Mouse (Mus musculus) myocyte (in vitro differentiated cells): ENCODE data around the gene Dag1.
A peak's percentile ranks its signal among the peaks of the same experiment; 100 is the strongest.

Experiments
- CEBPB ChIP-seq: IDR thresholded peaks from 2 replicates; pipeline ENCODE4 v1.6.1; 2011; ENCODE audit warnings: mild to moderate bottlenecking, moderate library complexity; ENCODE audit not compliant: poor library complexity, insufficient read depth, severe bottlenecking
- E2F4 ChIP-seq: IDR thresholded peaks from one replicate; pipeline ENCODE4 v1.6.1; 2011; ENCODE audit warnings: mild to moderate bottlenecking, control low read depth, moderate library complexity; ENCODE audit not compliant: insufficient read depth
- MAX ChIP-seq: IDR thresholded peaks from one replicate; pipeline ENCODE4 v1.6.1; 2011; ENCODE audit warnings: low read depth, mild to moderate bottlenecking, control low read depth
- MYOG ChIP-seq, 3 experiments: IDR thresholded peaks; one replicate each; pipeline ENCODE4 v1.6.1; 2011; ENCODE audit warnings: control low read depth in 2 of 3, low read depth in 2 of 3, mild to moderate bottlenecking in 2 of 3; ENCODE audit not compliant: insufficient read length in 2 of 3, control insufficient read depth in 1 of 3, insufficient read depth in 1 of 3
- POLR2A ChIP-seq: IDR thresholded peaks from one replicate; pipeline ENCODE4 v1.6.1; 2011; ENCODE audit warnings: low read depth, mild to moderate bottlenecking, control low read depth, moderate library complexity; ENCODE audit not compliant: insufficient read length
- POLR2AphosphoS2 ChIP-seq: IDR thresholded peaks from one replicate; pipeline ENCODE4 v1.6.1; 2011; ENCODE audit warnings: low read depth, control low read depth; ENCODE audit not compliant: insufficient read length
- REST ChIP-seq: IDR thresholded peaks from one replicate; pipeline ENCODE4 v1.6.1; 2011; ENCODE audit warnings: mild to moderate bottlenecking, control low read depth, moderate library complexity; ENCODE audit not compliant: insufficient read depth, insufficient read length
- SRF ChIP-seq: IDR thresholded peaks from one replicate; pipeline ENCODE4 v1.6.1; 2011; ENCODE audit warnings: low read depth; ENCODE audit not compliant: control insufficient read depth, insufficient read length
- TCF3 ChIP-seq: IDR thresholded peaks from one replicate; pipeline ENCODE4 v1.6.1; 2011; ENCODE audit warnings: low read depth, control low read depth; ENCODE audit not compliant: insufficient read length
- USF1 ChIP-seq: IDR thresholded peaks from one replicate; pipeline ENCODE4 v1.6.1; 2011; ENCODE audit warnings: low read depth, mild to moderate bottlenecking, control low read depth, moderate library complexity

DNA sequence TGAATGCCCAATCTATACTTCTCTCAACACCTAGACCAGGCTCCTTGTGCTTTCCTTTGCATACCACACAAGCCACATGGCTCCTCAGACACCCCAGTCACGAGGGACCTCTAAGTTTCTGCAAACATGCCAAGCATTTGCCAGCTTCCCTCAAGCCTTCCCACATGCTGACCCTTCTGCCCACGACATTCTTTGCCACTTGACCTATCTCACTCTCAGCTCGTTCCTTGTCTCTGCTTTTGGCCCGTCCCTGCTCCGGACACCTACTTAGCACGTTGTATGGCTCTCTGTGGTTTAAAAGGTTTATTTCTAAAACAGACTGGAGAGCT is 11.5 kb upstream of the Dag1 start:
- TF ChIP-seq CEBPB (no peak), REST (no peak), POLR2A (no peak), TCF3 (peak; percentile 40), SRF (no peak), USF1 (peak; percentile 67), E2F4 (no peak), MAX (no peak), MYOG (IDR thresholded peaks at IDR 0.05; ENCODE audit: control insufficient read depth in 1 of 3, insufficient read depth in 1 of 3, insufficient read length in 2 of 3, low read depth in 2 of 3) (peak in 2 of 3 experiments; percentile 29 to 89), POLR2AphosphoS2 (no peak)
